Mouse (Mus musculus) myocyte (in vitro differentiated cells): ENCODE data around the gene Synrg. TPM values are rescaled to one million over a fixed set of nuclear protein-coding genes. Genes with fewer than 3 reads are reported as not detected.
A peak's percentile ranks its signal among the peaks of the same experiment; 100 is the strongest.

Experiments
- H3K27me3 ChIP-seq: one replicate; pipeline ENCODE4 v1.6.1; 2011; ENCODE audit not compliant: control insufficient read depth, insufficient read depth, insufficient read length
- H3K36me3 ChIP-seq: one replicate; pipeline ENCODE4 v1.6.1; 2011; ENCODE audit not compliant: control insufficient read depth, insufficient read depth
- H3K4me2 ChIP-seq: one replicate; pipeline ENCODE4 v1.6.1; 2011; ENCODE audit warnings: low read depth, control low read depth
- H3K4me3 ChIP-seq: one replicate; pipeline ENCODE4 v1.5.1; 2011; ENCODE audit warnings: mild to moderate bottlenecking, control low read depth, moderate library complexity
- H3K79me2 ChIP-seq: one replicate; pipeline ENCODE4 v1.6.1; 2011; ENCODE audit not compliant: control insufficient read depth, insufficient read depth
- H3ac ChIP-seq: one replicate; pipeline ENCODE4 v1.6.1; 2011; ENCODE audit not compliant: control insufficient read depth, insufficient read length
- CEBPB ChIP-seq: IDR thresholded peaks from 2 replicates; pipeline ENCODE4 v1.6.1; 2011; ENCODE audit warnings: mild to moderate bottlenecking, moderate library complexity; ENCODE audit not compliant: poor library complexity, insufficient read depth, severe bottlenecking
- E2F4 ChIP-seq: IDR thresholded peaks from one replicate; pipeline ENCODE4 v1.6.1; 2011; ENCODE audit warnings: mild to moderate bottlenecking, control low read depth, moderate library complexity; ENCODE audit not compliant: insufficient read depth
- MAX ChIP-seq: IDR thresholded peaks from one replicate; pipeline ENCODE4 v1.6.1; 2011; ENCODE audit warnings: low read depth, mild to moderate bottlenecking, control low read depth
- MYOD1 ChIP-seq, 3 experiments: IDR thresholded peaks; one replicate each; pipeline ENCODE4 v1.6.1; 2011; ENCODE audit warnings: control low read depth in 2 of 3, low read depth in 2 of 3, mild to moderate bottlenecking in 2 of 3, moderate library complexity in 1 of 3; ENCODE audit not compliant: insufficient read length in 2 of 3, control insufficient read depth in 1 of 3
- MYOG ChIP-seq, 3 experiments: IDR thresholded peaks; one replicate each; pipeline ENCODE4 v1.6.1; 2011; ENCODE audit warnings: control low read depth in 2 of 3, low read depth in 2 of 3, mild to moderate bottlenecking in 2 of 3; ENCODE audit not compliant: insufficient read length in 2 of 3, control insufficient read depth in 1 of 3, insufficient read depth in 1 of 3
- POLR2A ChIP-seq: IDR thresholded peaks from one replicate; pipeline ENCODE4 v1.6.1; 2011; ENCODE audit warnings: low read depth, mild to moderate bottlenecking, control low read depth, moderate library complexity; ENCODE audit not compliant: insufficient read length
- POLR2AphosphoS2 ChIP-seq: IDR thresholded peaks from one replicate; pipeline ENCODE4 v1.6.1; 2011; ENCODE audit warnings: low read depth, control low read depth; ENCODE audit not compliant: insufficient read length
- REST ChIP-seq: IDR thresholded peaks from one replicate; pipeline ENCODE4 v1.6.1; 2011; ENCODE audit warnings: mild to moderate bottlenecking, control low read depth, moderate library complexity; ENCODE audit not compliant: insufficient read depth, insufficient read length
- SRF ChIP-seq: IDR thresholded peaks from one replicate; pipeline ENCODE4 v1.6.1; 2011; ENCODE audit warnings: low read depth; ENCODE audit not compliant: control insufficient read depth, insufficient read length
- TCF12 ChIP-seq: IDR thresholded peaks from one replicate; pipeline ENCODE4 v1.6.1; 2011; ENCODE audit warnings: mild to moderate bottlenecking, control low read depth; ENCODE audit not compliant: poor library complexity, insufficient read depth, severe bottlenecking
- TCF3 ChIP-seq: IDR thresholded peaks from one replicate; pipeline ENCODE4 v1.6.1; 2011; ENCODE audit warnings: low read depth, control low read depth; ENCODE audit not compliant: insufficient read length
- USF1 ChIP-seq: IDR thresholded peaks from one replicate; pipeline ENCODE4 v1.6.1; 2011; ENCODE audit warnings: low read depth, mild to moderate bottlenecking, control low read depth, moderate library complexity
- polyA plus RNA-seq: library from polyadenylated mRNA; unstranded; fragments of >200 nt; fragmentation: generic; extraction: Trizol; gene quantifications from one replicate; pipeline ENCODE4 v1.2.1, GENCODE M21; 2012; ENCODE audit warnings: missing spikeins

Gene Synrg
- polyA plus RNA-seq, 1 experiment, result 10.6 TPM

GRCm38 (mm10) chr11:84059784-84060183 is 95.6 kb downstream of the Synrg start:
- Histone ChIP-seq H3K27me3 (no peaks in the 10 kb centered on the region), H3K36me3 (peaks cover 6% of the 10 kb centered on the region), H3K4me3 (no peak overlapping the region), H3ac (no peak overlapping the region), H3K79me2 (peaks cover 68% of the 10 kb centered on the region), H3K4me2 (no peak overlapping the region)
- TF ChIP-seq E2F4 (no peak), POLR2A (no peak), USF1 (no peak), MYOG (IDR thresholded peaks at IDR 0.05; ENCODE audit: control insufficient read depth in 1 of 3, insufficient read depth in 1 of 3, insufficient read length in 2 of 3, low read depth in 2 of 3) (no peak), POLR2AphosphoS2 (no peak), TCF12 (no peak), MAX (no peak), CEBPB (no peak), MYOD1 (IDR thresholded peaks at IDR 0.05; ENCODE audit: control insufficient read depth in 1 of 3, insufficient read length in 2 of 3, low read depth in 2 of 3) (no peak), TCF3 (no peak), SRF (no peak), REST (no peak)

- Histone ChIP-seq H3K4me2 (no peak overlapping the region), H3K27me3 (no peaks in the 10 kb centered on the region), H3K36me3 (peaks cover 6% of the 10 kb centered on the region), H3K4me3 (no peak overlapping the region), H3K79me2 (peaks cover 76% of the 10 kb centered on the region), H3ac (no peak overlapping the region)
- no peak for TF ChIP-seq E2F4
- TF ChIP-seq MYOD1 (IDR thresholded peaks at IDR 0.05; ENCODE audit: control insufficient read depth in 1 of 3, insufficient read length in 2 of 3, low read depth in 2 of 3), result no peak
- no peak for TF ChIP-seq POLR2AphosphoS2
- no peak for TF ChIP-seq REST
- no peak for TF ChIP-seq MYOG (IDR thresholded peaks at IDR 0.05; ENCODE audit: control insufficient read depth in 1 of 3, insufficient read depth in 1 of 3, insufficient read length in 2 of 3, low read depth in 2 of 3)
- no peak for TF ChIP-seq TCF12
- TF ChIP-seq SRF, result no peak
- TF ChIP-seq USF1, result no peak
- no peak for TF ChIP-seq CEBPB
- TF ChIP-seq MAX, result no peak
- no peak for TF ChIP-seq TCF3
- no peak for TF ChIP-seq POLR2A
These were observed 96.4 kb downstream of the Synrg start for GRCm38 (mm10) chr11:84060635-84061034.

GRCm38 (mm10) chr11:84061881-84062280 is 97.7 kb downstream of the Synrg start:
- Histone ChIP-seq H3K27me3 (no peaks in the 10 kb centered on the region), H3K4me2 (no peak overlapping the region), H3K79me2 (peaks cover 86% of the 10 kb centered on the region), H3ac (no peak overlapping the region), H3K36me3 (peaks cover 6% of the 10 kb centered on the region), H3K4me3 (no peak overlapping the region)
- TF ChIP-seq SRF (no peak), POLR2A (no peak), USF1 (no peak), TCF3 (no peak), CEBPB (no peak)

GRCm38 (mm10) chr11:84062805-84063204 is 98.6 kb downstream of the Synrg start:
- peaks cover 6% of the 10 kb centered on the region for H3K36me3 ChIP-seq
- no peaks in the 10 kb centered on the region for H3K27me3 ChIP-seq
- H3K79me2 ChIP-seq, result peaks cover 77% of the 10 kb centered on the region
- no peak overlapping the region for H3K4me3 ChIP-seq
- TF ChIP-seq MYOG (IDR thresholded peaks at IDR 0.05; ENCODE audit: control insufficient read depth in 1 of 3, insufficient read depth in 1 of 3, insufficient read length in 2 of 3, low read depth in 2 of 3), result peak in 2 of 3 experiments; percentile 75 to 94
- no peak for TF ChIP-seq CEBPB
- peak; percentile 31 for TF ChIP-seq POLR2A
- no peak for TF ChIP-seq E2F4
- TF ChIP-seq POLR2AphosphoS2, result no peak
- TF ChIP-seq MAX, result no peak
- TF ChIP-seq SRF, result no peak
- TF ChIP-seq TCF3, result peak; percentile 48
- TF ChIP-seq REST, result no peak
- TF ChIP-seq USF1, result no peak
- no peak for TF ChIP-seq TCF12
- TF ChIP-seq MYOD1 (IDR thresholded peaks at IDR 0.05; ENCODE audit: control insufficient read depth in 1 of 3, insufficient read length in 2 of 3, low read depth in 2 of 3), result peak; percentile 20 to 93 (median 86)
- peak overlapping the region; percentile 74 for H3K4me2 ChIP-seq
- H3ac ChIP-seq, result no peak overlapping the region

GRCm38 (mm10) chr11:84063631-84064209 is 99.5 kb downstream of the Synrg start:
- no peak overlapping the region for H3K4me3 ChIP-seq
- peaks cover 71% of the 10 kb centered on the region for H3K79me2 ChIP-seq
- H3K4me2 ChIP-seq, result peak overlapping the region; percentile 74
- H3K27me3 ChIP-seq, result no peaks in the 10 kb centered on the region
- H3K36me3 ChIP-seq, result peaks cover 2% of the 10 kb centered on the region
- no peak overlapping the region for H3ac ChIP-seq
- TF ChIP-seq REST (no peak), MYOD1 (IDR thresholded peaks at IDR 0.05; ENCODE audit: control insufficient read depth in 1 of 3, insufficient read length in 2 of 3, low read depth in 2 of 3) (peak in 1 of 3 experiments; percentile 25)
